Mouse (Mus musculus): ENCODE measurements at regions not wholly inside any gene's neighbourhood (a gene's known extent, or its start where the extent isn't known, plus 50 kb on each side); places are given as distances from the start of the nearest gene placed in this dataset.

DNA sequence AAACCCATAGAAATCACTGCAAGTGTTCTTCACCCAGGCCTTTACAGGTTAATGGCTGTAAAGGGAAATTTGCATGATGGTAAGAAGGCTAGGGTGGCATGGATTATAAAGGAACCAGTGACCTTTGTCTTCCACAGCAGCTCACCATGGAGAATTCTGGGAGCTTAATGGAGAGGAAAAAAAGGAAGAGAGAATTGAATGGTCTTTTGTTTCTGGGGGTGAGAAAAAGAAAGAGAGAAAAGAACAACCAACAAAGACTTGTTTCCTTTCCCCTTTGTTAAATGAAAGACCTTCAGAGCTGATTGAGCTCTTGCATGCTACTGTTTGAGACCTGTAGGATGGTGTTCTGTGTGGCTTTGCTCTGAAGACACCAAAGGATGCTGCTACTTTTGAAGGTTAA is 597.5 kb upstream of the Tenm3 start:
- no peak for DNase-seq (ENCODE audit: low spot score in 2 of 2)

DNA sequence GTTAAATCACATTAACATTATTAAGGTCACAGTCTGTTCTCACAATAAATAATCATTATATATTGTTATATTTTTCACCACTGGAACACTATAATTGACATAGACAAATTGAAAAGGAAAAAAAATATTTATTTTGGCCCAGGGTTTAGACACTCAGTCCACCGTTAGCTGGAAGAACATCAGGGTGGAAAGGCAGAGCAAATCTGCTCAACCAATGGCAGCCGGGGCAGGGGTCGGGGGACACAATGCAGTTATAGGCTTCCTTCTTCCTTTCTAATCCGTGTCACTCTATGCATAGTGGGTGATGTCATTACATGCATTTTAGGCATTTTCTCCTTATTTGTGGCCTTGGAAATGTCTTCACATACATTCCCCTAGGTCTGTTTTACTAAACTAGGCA is 552.8 kb upstream of the Tenm3 start:
- DNase-seq (ENCODE audit: low spot score in 2 of 2) = no peak

DNA sequence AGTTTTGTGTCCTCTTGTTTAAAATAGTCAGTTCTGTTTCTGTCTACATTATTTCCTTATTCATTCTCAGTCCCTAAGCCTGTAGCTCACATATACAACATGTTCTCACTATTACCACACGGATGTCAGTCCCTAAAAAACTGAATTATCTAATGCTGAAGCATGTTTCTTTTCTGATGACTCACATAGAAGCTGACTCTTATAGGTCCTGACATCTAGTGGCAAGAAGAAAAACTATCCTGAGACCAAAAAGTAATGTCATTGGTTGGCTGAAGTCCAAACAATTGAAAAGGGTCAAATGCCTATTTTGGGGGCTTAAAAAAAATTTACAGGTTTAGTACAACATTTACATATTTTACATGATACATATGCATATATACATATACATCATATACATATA is 551.3 kb upstream of the Tenm3 start:
- no peak for DNase-seq (ENCODE audit: low spot score in 2 of 2)

DNA sequence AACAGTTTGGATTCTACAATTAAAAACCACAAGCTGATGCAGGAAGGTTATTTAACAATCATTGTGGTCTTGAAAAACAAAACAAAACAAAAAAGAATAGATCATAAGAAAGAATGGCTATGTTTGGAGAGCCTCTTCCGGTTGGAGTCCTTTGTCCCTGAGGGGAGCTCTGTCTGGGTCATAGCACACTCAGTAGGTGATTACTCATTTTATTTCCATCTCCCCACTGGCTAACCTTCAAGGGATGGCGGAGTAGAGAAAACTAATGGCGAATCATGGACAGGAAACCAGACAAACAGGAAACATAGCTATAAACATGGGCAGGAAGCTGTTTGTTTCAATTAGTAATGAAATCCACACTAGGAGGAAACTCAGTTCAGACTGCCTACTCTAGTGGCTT is 545.8 kb upstream of the Tenm3 start:
- no peak for DNase-seq (ENCODE audit: low spot score in 2 of 2)

DNA sequence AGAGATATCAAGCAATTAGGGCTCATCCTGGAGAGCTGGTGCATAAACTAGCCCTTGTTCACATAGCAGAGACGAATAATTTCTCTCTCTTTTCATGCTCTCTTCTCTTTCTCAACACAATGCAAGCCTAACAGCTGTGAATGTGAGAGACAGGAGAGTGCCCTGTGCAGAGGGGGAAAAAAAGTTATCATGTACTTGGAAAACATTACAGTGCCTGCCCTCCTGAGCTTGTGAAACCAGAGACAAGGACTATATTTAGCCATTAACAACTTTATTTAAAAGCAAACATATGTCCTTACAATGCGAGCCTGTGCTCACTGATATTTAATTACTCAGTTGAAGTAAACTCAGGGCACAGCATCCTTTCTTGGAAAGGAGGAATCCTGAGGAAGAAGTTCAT is 543.8 kb upstream of the Tenm3 start:
- DNase-seq (ENCODE audit: low spot score in 2 of 2) = no peak

DNA sequence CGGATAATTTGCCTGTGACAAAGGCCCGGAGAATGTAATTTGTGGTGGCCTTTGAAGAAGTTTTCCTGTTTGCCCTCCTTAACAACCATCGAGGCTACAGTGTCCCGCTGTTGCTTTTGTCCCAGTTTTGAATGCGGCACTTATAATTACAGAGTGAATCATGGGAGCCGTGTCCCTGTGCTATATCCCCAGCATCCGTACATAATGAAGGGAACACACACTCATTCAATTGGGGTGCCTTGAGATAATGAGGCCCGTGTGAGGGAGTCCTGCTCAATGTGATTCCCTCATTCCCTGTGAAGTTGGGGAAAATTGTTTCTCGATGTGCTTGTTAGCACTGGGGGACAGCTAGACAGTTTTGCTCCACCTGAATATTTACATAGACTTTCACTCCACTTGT is 528.9 kb upstream of the Tenm3 start:
- DNase-seq (ENCODE audit: low spot score in 2 of 2) = no peak

DNA sequence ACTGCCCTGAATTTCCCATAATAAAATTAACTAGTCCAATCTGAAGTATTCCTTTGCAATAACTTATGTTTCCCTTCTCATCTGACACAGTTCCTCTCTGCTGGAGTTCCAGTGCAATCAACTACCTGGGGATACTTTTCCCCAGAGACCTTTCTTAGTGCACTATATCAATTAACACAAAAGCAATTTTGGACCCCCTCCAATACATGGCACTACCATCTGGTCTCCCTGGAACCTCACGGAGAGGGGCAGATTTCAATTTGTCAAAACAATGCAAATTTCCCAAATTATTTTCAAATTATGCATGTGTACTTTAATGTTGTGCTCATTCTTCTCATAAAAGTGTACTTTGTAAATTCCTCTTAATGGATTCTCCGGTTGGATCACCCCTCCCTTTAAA is 518.9 kb upstream of the Tenm3 start:
- DNase-seq (ENCODE audit: low spot score in 2 of 2) = no peak

DNA sequence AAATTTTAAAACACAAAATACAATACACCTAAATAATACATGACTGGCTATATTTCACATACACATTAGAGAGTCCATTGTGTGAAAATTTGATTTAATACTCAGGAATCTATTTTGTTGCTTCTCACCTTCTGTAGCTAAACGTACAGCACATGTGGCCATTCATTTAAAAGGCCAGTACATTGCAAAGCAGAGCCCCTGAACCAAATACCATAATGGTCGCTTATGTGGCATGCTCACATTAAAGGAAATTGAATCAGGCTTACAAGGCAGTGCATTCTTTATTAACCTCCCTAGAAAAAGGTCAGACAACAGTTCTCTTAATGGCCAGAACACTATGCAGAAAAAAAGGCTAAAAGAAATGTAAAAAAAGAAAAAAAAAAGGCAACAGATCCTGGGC is 517.7 kb upstream of the Tenm3 start:
- no peak for DNase-seq (ENCODE audit: low spot score in 2 of 2)

DNA sequence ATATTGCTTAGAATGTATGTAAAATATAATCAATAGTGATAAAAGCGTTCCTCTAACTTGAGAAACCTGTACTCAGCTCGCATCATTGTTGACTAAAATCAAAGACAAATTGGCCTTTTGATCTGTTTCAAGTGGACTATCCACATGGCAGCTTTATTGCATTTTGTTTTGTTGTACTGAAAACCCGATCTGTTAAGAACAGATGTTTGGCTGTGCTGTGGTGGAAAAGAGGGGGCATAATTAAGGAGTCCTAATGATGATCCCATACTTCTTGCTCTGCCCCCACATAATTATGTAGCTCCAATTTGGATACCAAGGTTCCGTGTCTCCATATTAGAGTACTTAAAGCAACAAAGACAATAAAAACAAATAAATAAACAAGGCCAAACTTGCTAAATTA is 516.4 kb upstream of the Tenm3 start:
- no peak for DNase-seq (ENCODE audit: low spot score in 2 of 2)

DNA sequence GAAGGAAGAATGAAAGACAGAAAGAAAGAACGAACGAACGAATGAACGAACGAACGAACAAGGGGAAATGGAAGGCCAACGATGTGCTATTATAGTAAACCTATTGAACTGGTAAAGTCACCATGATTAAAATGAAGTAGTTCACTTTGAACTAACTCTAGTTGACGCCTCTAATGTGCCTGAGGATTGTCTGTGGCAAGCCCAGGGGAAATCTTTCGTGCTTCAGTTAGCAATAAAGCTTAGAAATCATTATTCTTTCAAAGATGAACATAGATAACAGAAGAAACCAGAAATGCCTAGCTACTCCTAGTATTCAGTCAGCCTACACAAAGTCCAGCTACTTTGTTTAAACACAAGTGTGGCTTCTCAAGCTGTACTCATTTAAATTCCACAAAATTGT is 515.9 kb upstream of the Tenm3 start:
- no peak for DNase-seq (ENCODE audit: low spot score in 2 of 2)

DNA sequence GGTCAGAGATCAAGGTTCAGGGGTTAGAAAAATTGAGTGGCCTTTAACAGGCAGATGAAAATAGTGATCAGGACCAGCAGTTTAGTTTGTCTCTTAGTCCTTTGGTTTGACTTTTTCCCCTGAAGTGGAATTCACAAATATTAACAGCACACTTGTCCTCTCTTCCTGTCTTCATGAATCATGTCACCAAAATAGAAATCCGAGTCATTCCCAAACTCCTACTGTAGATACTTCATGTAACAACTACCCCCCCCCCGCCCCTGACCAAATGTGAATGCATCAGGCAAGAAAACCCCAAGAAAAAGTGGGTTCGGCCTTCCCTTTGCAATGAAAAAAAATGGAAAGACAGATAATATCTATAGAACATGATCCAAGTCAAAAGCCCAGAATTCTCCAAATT is 504.9 kb upstream of the Tenm3 start:
- DNase-seq (ENCODE audit: low spot score in 2 of 2) = no peak

DNA sequence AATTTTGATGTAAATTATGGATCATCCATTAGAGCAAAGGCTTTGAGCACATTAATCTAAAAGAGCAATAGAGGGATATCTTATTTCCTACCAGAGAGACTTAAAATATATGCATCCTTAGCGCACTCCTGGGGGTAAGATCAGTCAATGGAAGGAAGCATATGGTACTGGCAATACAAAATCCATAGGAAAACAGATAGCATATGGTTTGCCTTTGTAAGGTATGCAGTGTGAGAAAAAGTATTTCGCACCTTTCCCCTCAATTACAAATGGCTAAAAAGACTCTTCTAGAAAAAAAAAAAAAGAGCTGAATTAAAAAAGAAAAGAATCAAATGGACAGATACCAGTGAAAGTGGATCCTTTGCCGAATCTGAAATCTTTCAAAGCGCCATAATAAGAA is 495.0 kb upstream of the Tenm3 start:
- no peak for DNase-seq (ENCODE audit: low spot score in 2 of 2)

DNA sequence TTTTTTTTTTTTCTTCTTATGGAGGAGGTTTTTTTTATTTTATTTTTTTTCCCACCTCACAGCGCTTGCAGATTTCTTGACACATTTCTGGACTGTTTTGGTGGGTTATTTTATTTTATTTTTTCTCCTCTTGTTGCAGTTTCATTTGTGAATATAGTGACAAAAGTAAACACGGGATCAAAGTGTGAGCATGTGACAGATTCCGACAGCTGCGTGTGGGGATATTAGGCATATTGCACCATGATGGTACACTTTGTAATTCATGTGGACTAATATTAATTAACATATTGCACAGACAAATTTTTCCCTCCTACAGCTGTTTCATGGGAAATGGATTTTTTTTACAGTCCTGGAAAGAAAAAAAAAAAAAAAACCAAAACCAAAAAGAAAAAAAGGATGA is 483.2 kb upstream of the Tenm3 start:
- DNase-seq (ENCODE audit: low spot score in 2 of 2) = no peak

DNA sequence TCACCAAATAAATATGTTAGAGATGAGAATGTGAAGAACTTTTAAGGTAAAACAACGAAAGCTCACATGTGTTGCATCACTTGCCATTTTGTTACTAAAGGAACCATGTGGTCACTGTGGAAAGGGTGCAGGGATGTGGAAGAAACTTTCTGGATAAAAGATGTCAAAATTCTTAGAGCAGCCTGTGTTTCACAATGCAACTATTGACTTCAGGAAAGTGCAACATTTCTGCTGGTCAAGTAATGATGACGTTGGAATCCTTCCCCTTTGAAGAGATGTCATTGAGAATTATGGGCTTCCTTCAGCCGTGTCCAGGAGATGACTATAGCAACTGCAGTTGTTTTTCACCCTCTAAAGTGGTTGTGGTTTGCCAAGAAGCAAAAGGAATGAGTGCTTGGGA is 477.7 kb upstream of the Tenm3 start:
- no peak for DNase-seq (ENCODE audit: low spot score in 2 of 2)

DNA sequence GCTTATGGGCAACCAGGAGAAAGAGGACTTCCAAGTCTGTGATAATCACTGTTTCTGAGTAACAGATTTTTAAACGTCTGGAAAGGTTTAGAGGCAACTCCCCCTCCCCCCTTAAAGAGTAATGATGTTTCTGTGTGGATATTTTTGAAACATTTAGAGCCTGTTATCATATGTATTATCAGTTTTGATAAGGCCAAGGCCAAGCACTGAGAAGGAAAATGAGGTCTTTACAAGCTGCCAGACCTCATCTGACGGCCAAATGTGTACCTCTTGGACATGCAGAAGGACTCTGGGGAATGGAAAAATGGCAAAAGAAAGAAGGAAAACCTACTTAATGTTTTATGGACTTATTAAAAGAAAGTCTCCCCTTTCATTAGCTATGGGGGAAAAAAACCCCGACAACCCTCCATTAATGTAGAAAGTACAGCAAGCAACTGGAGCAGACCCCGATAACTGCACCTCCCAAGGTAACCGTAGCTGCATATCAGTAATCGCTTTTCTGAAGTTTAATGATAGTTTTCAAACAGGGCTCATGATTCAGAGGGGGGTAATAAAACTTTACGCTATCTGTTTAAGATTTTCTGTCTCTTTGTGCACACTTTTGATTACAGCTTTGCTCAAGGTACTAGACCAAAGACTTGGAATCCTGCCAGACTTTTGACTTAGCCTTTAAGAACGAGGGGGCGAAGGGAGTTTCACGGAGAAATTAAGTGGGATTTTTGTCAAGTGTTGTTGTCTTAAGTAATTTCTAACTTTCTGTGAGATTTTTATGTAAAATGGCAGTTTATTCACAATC is 469.9 kb upstream of the Tenm3 start:
- DNase-seq (ENCODE audit: low spot score in 2 of 2) = no peak

DNA sequence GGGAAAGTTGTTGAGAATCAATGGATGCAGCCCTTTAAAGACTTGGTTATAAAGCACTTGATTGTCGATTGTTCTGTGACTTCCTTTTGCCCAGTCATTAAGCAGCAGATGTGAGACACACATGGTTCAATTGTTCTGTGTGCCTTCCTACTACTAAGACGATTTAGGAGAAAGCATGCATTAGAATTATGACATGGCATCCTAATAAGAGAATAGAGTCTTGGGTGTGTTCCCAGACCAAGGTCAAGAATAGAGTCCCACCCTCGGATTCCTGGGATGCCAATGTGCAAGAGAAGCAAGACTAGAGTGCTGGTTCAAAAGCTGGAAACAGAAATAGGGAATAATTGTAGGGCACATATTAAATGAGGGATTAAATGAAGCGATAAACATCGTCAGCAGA is 469.1 kb upstream of the Tenm3 start:
- no peak for DNase-seq (ENCODE audit: low spot score in 2 of 2)

DNA sequence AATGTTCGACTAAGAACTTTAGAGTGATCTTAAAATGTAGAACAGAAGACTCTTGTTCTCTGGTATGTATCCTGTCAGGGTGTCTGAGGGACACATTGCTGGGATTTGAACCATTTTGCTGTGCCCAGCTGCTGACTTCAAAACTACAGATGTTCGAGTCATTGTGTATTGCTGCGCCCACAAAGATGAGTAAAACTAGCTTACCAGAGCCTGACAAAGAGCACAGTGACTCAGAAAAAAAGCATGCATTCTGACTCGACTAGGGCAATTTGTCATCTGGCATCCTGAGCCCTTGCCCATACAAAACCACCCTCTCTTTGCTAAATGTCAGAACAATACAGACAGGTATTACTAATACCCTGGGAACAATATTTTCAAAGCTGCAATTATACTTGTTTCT is 438.6 kb upstream of the Tenm3 start:
- no peak for DNase-seq (ENCODE audit: low spot score in 2 of 2)

DNA sequence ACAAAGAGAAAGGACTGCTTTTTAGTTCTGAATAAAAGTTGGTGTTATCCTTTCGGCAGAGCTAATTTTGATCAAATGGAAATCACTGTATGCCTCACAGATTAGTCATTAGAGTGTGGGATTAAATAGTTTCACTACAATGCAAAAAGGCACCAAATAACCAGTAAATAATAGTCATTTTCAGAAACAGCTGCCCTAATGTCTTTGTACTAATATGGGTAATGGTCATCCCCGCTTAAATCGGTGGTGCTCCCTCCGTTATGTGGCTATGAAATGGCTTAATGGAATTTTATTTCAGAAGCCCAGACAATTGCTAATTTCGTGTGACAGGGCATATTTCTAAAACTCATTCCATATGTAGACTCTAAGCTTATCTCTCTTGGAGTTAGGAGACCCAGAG is 437.5 kb upstream of the Tenm3 start:
- DNase-seq (ENCODE audit: low spot score in 2 of 2) = no peak

DNA sequence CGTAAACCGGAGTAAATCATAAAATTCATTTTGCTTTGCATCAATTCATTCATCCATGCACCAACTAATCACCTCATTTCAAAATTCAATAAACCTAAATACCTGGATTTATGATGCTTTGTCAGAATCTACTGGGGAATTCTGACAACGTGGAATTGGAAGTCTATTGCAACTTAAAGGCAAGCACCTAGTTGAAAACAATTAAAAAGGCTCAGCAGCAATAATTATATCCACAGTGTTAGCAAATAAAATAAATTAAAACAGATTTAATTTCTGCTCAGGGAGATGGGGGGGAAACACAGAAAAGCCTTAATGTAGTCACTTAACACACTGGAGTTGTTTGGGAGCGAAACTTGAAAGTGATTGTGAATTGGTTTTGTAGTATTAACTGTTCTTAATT is 430.3 kb upstream of the Tenm3 start:
- DNase-seq (ENCODE audit: low spot score in 2 of 2) = no peak

DNA sequence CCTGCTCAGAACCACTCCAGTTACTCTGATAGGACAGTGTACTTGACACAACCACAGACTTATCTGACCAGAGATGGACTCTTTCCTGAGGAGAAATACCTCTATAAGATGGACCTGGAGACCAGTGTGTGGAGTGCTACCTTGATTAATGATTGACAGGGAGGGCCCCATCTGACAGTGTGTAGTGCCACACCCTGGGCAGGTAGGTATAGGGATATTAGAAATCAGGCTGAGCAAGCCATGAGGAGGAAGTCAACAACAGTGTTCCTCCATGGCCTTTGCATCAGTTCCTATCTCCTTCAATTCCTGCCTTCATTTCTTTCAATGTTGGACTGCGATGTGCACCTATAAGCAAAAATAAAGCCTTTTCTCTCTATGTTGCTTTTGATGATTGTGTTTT is 429.4 kb upstream of the Tenm3 start:
- DNase-seq (ENCODE audit: low spot score in 2 of 2) = no peak

DNA sequence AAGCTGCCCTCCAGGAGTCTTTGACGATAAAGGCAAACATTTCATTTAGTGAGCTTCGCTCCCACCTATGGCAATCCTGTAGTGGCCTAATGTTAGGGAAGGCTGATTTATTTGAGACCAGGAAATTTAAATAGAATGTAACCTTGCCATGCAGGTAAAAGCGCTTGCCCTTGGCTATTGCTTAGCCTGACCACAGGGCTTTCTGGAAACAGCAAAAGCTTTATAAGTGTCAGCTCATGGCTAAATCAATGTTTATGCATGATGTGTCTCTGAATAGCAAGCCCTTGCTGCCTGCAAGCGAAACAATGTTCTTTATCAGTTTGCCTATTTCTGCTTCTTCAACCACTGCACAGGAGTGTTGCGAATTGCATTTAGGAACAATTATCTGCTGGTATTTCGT is 419.7 kb upstream of the Tenm3 start:
- DNase-seq (ENCODE audit: low spot score in 2 of 2) = no peak

DNA sequence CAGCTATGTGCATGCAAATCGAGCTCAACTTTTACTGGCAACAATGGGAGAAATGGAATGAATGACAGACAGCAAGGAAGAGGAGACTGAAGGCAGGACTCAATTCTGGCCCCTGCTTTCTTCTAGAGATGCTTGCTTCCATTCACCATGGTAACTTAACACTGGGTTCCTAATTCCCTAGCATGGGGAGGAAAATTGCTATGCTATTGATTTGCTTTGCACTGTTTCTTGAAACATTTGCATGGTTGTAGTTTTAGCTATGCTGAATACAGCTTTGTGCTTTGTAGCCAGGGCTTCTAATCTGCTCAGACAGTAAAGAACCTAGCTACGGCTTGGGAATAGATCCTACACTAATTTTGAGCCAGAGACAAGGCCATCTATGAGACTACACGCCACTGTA is 419.0 kb upstream of the Tenm3 start:
- no peak for DNase-seq (ENCODE audit: low spot score in 2 of 2)

DNA sequence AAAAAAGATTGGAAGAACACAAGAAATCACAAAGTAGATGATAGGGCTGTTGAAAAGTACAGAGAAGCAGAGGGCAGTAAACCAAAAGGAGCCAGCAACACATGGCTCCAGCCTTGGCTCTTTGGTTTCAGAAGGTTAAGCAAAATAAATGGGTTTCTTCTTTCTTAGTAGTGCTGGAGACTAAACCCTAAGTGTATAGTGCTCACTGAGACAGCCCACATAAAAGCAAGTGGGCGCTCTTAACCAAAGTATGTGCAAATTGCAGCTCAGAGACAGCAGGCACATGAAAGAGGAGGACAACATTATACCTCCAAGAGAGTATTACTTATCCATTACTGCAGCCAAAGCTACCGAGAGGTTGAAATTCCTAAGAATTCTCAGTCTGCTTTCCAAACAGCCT is 412.2 kb upstream of the Tenm3 start:
- DNase-seq (ENCODE audit: low spot score in 2 of 2) = no peak

DNA sequence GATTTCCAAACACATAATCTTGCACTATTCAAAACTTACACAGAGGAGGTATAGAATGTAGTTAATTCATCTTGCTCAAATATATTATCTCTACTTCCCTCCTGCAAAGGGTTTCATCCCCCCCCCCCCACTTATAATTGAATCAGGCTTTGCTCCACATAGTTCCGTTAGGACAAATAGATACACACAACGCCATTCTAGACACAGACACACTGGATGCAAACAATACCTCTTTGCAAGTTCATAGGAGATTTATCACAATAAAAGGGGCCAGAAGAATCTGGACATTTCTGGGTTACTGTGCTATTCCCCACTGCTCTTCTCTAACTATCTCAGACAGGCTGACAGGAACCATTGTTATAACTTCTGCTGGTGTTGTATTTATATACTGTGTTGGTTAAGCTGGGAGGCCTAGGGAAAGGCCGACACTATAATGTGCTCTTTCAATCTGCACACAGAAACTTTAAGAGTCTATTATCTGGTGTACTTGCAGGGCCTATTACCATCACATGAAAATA is 410.6 kb upstream of the Tenm3 start:
- no peak for DNase-seq (ENCODE audit: low spot score in 2 of 2)

All from spleen, postnatal 4 days (tissue).